Mouse (Mus musculus): ENCODE measurements around the gene Gm13698.
"Not testable (repeated sequence)": the region's sequence is repeated elsewhere in the genome, so short reads cannot be mapped to it uniquely, and the experiment has no call there.

DNA sequence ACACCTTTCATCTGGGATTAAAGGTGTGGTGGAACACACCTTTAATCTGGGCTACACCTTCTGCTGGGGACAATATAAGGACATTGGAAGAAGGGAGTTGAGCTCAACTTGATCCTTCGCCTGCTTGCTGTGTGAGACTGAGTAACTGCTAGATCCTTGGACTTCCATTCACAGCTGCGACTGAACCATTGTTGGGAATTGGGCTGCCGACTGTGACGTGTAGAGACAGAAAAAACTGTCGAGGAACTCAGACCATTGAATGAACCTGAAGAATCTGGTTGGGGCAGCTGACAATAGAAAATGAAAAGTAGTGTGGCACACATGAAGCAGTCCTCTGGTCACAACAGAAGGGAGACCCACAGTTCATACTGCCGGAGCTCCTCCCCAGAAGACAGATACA is 34.8 kb downstream of the Gm13698 start, which contains the start of gene Gm13691:
- TF ChIP-seq CTCF (IDR thresholded peaks at IDR 0.05; ENCODE audit: borderline replicate concordance, control insufficient read depth, extremely low read depth, insufficient read depth, low read length, poor library complexity); POLR2A (IDR thresholded peaks at IDR 0.05; ENCODE audit: control insufficient read depth, extremely low read depth, insufficient read depth, low read length, poor library complexity): not testable (repeated sequence)
